Mouse (Mus musculus): Measurements from ENCODE around the gene Hps6.

DNA sequence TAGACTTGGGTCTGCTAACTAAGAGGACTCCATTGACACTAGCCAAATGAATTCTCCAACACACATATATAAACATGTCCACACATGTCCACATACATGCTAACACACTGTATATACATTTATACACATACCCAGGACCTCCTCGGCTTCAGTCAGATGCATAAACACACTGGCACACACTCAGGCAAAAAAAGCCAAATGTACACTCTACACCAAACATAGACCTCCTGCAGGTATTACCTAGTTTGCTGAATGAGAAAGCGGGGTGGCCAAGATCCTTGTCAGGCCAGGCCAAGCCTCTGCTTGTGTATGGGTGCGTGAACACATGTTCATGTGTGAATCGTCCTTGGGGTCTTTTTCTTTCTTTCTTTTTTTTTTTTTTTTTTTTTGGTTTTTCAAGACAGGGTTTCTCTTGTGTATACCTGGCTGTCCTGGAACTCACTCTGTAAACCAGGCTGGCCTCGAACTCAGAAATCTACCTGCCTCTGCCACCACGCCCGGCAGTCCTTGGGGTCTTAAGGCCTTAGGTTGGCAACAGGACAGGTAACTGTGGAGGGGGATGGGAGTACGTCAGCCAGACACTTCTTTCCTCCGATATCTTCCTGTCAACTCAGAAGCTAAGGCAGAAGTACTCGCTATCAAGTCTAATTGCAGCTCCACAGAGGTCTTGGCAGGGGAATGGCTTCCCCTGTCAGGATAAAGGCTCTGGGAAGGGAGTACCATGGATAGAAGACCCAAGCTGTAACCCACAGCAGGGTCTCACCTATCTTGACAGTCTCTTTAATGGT, 27.1 kb downstream of the Hps6 start:
- TF ChIP-seq CTCF (IDR thresholded peaks at IDR 0.05; ENCODE audit: low read depth) (no peak), EP300 (IDR thresholded peaks at IDR 0.05; ENCODE audit: low read depth) (no peak)
